Mouse (Mus musculus) naive thymus-derived CD4-positive, alpha-beta T cell, adult 2 months (primary cell): Measurements from ENCODE around the gene Ptk6.

Source experiments
- DNase-seq: peaks from one replicate; pipeline ENCODE4 v3.0.0-alpha.2; 2011; ENCODE audit warnings: low read depth

The Ptk6 gene

DNA sequence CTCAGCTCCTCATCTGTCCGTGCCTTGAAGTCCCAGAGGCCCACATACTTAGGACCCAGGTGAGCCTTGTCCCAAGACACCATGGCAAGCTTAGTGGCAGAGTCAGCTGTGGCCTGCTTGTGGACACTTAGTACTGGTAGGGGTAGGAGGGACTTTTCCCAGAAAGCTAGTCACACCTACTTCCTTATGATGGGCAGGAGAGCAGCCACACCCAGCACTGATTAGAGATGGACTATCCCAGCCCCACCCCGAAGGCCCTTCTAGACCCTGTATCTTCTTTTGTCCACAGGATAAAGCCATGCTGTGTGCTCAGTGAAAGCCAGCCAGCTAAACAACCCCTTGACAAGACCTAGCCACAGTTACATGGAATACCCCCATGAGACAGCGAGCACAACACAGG lies at the start of gene Ptk6:
TSS of gene Ptk6 (minus strand) at position 368 of the 400 bp plus-strand sequence.
- no peak for DNase-seq

- no peak for DNase-seq
These were observed 49.3 kb upstream of the Ptk6 start for GRCm38 (mm10) chr2:181251841-181252240.

DNA sequence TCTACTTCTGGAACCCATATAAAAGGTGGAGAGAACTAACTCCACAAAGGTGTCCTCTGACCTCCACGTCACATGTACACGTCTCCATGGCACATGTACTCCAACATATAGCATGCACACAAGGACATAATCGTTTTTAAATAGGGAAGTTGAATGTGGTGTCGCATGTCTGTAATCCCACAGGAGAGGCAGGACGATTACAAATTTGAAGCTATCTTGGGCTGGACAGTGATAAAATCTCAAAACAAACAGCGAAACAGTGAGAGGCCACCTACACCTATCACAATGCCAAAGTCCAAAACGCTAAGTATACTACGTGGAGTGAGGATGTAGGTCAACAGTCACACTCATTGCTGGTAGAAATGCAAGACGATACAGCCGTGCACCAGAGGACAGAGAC lies 46.6 kb upstream of the Ptk6 start:
- DNase-seq = no peak

DNA sequence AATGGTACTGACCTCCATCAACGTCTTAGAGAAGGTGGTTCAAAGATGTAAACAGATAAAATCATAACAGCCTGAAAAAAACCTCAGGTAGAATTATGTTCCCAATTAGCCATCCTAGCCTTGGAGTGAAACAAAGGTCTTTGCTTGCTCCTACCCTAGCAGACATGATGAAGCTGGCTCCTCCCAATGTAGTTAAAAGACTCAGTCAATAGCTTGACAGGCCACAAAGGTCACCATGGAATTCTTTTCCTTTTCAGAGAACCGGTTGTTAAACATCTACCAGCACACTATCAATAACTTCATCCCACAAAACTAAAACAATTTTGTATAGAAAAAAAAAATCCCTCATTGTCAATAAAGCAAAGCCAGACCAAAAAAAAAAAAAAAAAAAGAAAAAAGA lies 42.4 kb upstream of the Ptk6 start:
- no peak for DNase-seq

DNA sequence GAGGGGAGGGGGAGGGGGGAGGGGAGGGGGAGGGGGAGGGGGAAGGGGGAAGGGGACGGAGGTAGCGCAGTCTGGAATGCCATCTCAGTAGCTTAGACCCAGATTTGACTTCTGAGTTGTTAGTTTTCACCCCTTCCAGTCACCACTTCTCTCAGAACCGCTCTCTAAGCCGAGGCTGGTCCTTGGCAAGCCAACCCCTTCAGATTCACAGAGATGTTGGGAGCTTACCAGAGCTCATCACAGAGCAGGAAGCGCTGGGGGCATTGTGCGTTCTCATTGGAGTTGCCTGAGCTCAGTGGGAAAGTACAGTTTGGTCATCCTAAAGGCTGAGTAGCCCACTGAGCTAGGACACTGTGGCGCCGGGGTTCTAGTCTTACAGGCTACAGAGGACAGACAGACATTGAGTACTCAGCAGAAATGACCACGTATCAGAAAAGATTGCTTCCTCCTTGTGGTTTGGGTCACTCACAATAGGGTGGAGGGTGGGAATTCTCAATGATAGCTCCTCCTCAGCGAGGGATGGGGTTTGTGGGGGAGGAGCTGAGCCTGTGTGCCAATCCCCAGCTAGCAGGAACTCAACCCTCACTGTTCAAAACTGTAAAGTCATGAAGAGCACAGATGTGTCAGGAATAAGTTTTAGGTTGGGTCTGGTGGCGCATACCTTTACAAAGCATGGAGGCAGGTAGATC lies 41.3 kb upstream of the Ptk6 start:
- peak; percentile 47 for DNase-seq

DNA sequence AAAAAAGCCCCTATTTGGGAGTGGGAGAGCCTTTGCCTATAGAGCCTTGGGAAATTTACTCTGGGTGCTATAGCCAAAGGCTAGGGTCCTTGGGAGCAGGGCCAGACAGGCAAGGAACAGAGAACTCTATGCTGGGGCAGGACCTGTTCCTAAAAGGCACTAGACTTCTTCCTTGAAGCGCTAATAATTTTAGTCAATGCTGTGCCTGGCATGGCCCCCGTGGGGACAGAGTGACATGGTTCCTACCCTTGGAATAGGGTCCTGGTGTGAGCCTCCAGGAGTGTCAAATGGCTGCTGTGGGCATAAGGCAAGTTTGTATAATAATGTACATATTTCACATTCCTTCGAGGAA lies 39.7 kb upstream of the Ptk6 start:
- DNase-seq = no peak

GRCm38 (mm10) chr2:181241602-181242313 lies 39.2 kb upstream of the Ptk6 start, which contains the start of gene Helz2:
Gene Helz2 (minus strand): TSS chr2:181242027.
- DNase-seq = peak; percentile 89

DNA sequence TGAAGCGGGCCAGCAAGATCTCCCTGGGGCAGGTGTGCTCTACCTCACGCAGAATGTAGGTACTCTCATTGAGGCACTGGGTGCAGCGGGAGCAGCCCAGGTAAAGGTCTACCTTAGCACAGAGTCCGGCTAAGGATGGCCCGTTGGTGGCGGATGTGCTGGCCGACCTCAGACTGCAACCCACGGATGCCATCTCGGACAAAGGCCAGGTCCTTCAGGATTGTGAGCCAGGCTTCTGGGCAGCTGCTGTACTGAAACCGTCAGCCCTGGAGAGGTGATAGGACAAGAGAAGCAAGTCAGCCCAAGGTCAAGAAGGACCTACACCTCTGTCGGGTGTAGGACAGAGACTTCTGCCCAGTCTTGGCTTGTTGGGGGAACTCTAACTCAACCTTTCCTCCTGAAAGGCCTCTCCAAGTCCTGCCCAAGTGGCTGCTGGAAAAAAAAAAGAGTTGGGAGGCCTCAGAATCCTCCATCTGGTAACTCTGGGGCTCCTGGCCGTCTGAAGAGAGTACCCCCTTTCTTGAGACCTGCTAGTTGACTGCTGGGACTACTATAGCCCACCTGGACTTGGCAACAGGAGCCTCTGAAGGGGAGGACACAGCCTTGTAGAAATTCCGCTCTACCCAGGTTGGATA lies 38.3 kb upstream of the Ptk6 start:
- DNase-seq = no peak

DNA sequence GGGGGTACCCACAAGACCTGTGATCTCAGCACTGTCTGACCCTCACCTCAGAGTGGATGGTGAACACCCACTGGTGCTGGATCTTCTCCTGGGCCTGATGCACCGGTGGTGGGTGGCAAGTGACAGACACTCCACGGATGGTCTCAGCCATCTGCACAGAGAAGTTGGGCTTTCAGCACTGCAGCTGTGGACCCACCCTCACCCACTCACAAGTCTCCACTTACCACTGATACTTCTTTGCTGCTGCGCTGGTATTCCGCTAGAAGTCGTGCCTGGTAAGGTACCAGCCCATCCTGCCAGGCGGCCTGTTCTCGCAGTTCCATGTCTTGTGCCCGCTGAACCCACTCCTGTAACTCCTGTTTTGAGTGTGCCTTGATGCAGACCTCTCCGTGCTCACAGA lies 36.7 kb upstream of the Ptk6 start:
- DNase-seq = no peak

DNA sequence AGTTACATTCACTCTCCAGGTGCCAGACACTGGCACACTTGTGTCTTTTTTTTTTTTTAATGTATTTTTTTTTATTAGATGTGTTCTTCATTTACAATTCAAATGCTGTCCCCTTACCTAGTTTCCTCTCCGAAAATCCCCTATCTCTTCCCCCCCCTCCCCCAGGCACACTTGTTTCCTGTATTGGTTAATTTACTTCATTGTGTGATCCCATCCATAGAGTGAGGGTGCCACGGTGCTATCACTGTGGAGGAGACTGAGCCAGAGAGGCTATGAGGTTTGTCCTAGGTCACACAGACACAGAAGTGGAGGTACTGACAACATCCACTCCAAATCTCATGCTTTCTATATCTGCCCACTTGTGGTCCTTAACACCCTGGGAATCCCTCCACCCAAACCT lies 36.3 kb upstream of the Ptk6 start:
- DNase-seq = no peak

- DNase-seq = no peak
These were observed 35.6 kb upstream of the Ptk6 start for GRCm38 (mm10) chr2:181238091-181238610.

DNA sequence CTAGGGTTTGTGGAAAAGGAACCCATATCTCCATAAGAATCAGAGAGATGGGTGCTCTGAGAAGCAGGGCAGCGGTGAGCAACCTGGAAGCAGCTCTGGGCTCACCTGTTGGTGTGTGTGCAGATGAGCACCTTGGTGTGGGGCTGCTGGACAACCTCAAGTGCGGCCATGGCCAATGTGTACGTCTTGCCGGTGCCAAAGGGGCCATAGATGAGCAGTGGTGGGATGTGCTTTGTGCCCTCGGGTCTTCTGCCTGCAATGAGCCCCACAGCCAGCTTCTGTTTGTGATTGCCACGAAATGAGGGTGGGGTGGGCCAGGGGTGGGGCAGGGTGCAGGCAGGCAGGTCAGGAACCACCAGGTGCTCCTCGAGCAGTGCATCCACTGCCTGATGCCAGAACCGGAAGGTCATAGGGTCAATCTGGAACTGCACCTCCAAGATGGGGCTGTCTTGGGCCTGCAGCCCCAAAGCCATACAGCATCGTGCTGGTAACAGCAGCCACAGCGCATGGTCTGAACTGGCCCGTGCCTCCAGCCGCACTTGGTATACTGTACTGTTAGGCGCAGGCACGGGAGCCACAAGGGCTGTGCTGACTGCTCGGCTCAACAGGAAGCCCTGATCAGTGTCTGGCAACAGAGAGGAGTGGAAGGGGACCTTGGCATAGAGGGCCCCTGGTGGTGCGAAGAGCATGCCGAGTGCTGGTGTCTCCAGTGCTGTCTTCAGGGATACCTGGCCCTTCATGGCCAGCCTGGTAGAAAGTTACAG lies 34.8 kb upstream of the Ptk6 start:
- DNase-seq = no peak

- no peak for DNase-seq
These were observed 33.3 kb upstream of the Ptk6 start for GRCm38 (mm10) chr2:181235681-181236566.

- DNase-seq = no peak
These were observed 32.1 kb upstream of the Ptk6 start for GRCm38 (mm10) chr2:181234680-181235079.

GRCm38 (mm10) chr2:181233443-181233842 lies 30.9 kb upstream of the Ptk6 start:
- no peak for DNase-seq

GRCm38 (mm10) chr2:181231171-181231570 lies 28.6 kb upstream of the Ptk6 start:
- DNase-seq = no peak

DNA sequence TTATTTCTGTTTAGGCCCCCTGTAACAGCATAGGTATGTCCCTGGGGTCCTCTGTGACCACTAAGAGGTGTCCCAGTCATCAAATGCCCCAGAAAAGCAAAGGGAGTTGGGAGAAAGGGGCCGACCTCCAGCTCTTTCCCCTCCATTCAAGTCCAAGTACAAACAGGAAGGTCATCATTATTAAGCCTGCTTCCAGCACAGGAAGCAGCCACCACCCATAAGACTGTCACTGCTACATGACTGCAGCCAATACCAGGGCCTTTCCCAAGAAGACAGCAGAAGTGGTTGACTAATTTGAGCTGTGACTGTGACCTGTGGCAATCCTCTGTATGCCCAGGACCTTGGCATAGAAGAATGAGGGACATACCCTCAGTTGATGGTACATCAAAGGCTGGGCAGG lies 25.7 kb upstream of the Ptk6 start:
- no peak for DNase-seq

DNA sequence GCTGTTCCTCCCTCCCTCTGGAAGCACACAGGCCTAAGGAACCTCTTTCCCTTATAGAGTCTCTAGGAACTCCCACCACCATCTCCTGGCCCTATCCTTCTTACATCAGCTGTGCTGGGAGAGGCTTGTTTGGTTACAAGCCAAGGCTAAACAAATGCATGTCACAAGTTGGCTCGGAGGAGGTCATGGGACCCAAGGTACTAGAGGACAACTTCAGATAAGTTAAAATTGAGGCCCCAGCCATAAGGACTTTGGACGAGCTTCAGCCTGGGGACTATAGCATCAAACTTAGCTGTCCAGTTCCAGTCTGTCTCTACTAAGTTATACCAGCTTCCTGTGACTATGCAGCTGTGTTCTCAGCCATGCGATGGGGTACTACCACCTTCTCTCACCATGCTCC lies 24.5 kb upstream of the Ptk6 start:
- no peak for DNase-seq

DNA sequence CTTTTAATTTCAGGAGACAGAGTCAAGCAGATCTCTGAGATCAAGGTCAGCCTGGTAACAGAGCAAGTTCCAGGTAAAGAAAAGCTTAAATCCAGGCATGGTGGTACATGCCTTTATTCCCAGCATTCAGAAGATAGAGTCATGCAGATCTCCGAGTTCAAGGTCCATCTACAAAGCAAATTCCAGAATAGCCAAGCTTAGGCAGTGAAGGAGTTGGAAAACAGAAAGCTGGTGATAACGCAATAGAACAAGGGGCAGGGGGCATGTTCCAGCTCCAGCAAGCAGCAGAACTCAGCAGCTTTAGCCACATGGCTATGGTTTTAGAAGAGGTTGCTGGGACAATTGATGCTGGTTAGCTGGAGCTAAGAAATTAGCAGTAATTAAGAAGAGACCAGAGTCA lies 22.4 kb upstream of the Ptk6 start:
- DNase-seq = no peak

DNA sequence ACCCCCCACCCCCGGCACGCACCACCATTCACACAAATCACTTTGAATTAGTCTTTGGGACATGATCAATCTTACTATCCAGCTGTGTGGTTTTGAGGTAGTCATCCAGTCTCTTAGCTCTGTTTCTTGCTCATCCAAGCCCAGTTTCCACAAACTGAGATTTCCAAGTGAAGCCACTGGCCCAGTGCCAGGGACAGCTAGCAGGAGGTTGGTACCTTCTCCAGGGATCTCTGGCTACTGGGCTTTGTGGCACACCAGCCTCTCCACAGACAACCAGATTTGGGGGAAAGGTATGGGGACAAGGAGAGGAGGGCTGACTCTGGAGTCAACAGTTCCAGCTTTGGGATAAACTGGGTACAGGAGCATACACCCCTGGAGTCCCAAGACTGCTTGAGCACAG lies 17.8 kb upstream of the Ptk6 start:
- no peak for DNase-seq

DNA sequence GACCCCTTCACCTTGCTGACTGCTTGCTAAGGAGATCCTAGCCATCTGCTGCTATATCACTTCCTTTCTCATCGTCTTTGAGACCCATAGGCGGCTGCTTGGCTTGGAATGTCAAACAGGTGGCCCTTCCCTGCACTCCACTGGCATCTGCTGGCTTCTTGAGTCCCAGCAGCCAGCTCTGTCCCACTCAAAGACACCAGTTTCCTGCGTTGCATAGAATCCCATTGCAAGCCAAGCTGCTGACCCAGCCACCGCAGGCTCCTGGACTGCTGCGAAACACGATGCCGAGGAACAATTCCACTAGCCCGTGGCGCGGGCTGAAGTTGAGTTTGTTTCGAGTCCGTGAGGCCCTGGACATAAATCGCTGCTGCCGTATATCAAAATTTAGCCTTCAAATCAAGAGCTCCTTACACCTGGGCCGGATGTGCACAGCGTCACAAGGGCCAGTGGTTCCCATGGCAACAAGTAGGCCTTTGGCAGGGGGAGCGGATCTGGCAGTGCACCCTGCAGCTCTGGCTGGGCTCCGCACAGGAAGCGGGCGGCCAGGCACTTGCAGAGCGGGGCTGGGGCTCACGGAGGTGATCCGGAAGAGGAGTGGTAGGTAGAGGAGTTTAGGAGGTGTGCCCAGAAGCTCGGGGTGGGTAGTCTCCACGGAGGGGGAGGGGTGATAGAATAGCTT lies 17.1 kb upstream of the Ptk6 start, which contains the start of gene Fndc11:
TSS of gene Fndc11 (plus strand) at position 476 of the 679 bp plus-strand sequence.
- peak; percentile 95 for DNase-seq
